Mouse (Mus musculus) 3T3-L1 (cell line): ENCODE data around the gene Arxes2.
A peak's percentile ranks its signal among the peaks of the same experiment; 100 is the strongest.
"Not testable (repeated sequence)": the region's sequence is repeated elsewhere in the genome, so short reads cannot be mapped to it uniquely, and the experiment has no call there.

Experiments
- DNase-seq: peaks from one replicate; pipeline ENCODE4 v3.0.0-alpha.2; 2015; ENCODE audit warnings: low read depth, low spot score

The Arxes2 gene

GRCm38 (mm10) chrX:135993664-135994119 lies at the start of gene Arxes2:
Gene Arxes2, plus strand, starts transcription at chrX:135993824.
- not testable (repeated sequence) for DNase-seq

GRCm38 (mm10) chrX:135948699-135949437 lies 44.8 kb upstream of the Arxes2 start:
- no peak for DNase-seq

GRCm38 (mm10) chrX:135956988-135957690 lies 36.5 kb upstream of the Arxes2 start:
- no peak for DNase-seq

GRCm38 (mm10) chrX:135957691-135958081 lies 35.9 kb upstream of the Arxes2 start:
- DNase-seq = no peak

- no peak for DNase-seq
Measured at GRCm38 (mm10) chrX:135958589-135959225, 34.9 kb upstream of the Arxes2 start.

GRCm38 (mm10) chrX:135959536-135959935 lies 34.1 kb upstream of the Arxes2 start:
- DNase-seq = no peak

- DNase-seq = no peak
Measured at GRCm38 (mm10) chrX:135962342-135962741, 31.3 kb upstream of the Arxes2 start.

GRCm38 (mm10) chrX:135963130-135963529 lies 30.5 kb upstream of the Arxes2 start:
- DNase-seq = no peak

- DNase-seq = peak; percentile 70
Measured at GRCm38 (mm10) chrX:135963629-135964028, 30.0 kb upstream of the Arxes2 start.

- DNase-seq = no peak
Measured at GRCm38 (mm10) chrX:135973597-135974423, 19.8 kb upstream of the Arxes2 start.

- DNase-seq = no peak
Measured at GRCm38 (mm10) chrX:135974424-135975225, 19.0 kb upstream of the Arxes2 start.

GRCm38 (mm10) chrX:135975226-135975552 lies 18.4 kb upstream of the Arxes2 start:
- peak; percentile 84 for DNase-seq

GRCm38 (mm10) chrX:135984539-135985260 lies 8.9 kb upstream of the Arxes2 start:
- no peak for DNase-seq

GRCm38 (mm10) chrX:135986267-135986666 lies 7.4 kb upstream of the Arxes2 start:
- DNase-seq = no peak

- DNase-seq = no peak
Measured at GRCm38 (mm10) chrX:135990661-135991060, 3.0 kb upstream of the Arxes2 start.

- not testable (repeated sequence) for DNase-seq
Measured at GRCm38 (mm10) chrX:135993192-135993594, 431 bp upstream of the Arxes2 start.

- no peak for DNase-seq
Measured at GRCm38 (mm10) chrX:136007199-136007843, 13.7 kb downstream of the Arxes2 start.

- DNase-seq = no peak
Measured at GRCm38 (mm10) chrX:136014392-136014791, 20.8 kb downstream of the Arxes2 start.

- DNase-seq = no peak
Measured at GRCm38 (mm10) chrX:136030331-136030730, 36.7 kb downstream of the Arxes2 start.
